ENCODE assay signal across 24 mouse cellular contexts in genomic region chr16:91658471-91658870, GRCm38 (mm10).
"Had no signal": no experiment of that assay in that cellular context is flagged by ENCODE, and none has a peak within 500 bp of the region (broad histone marks: within the 10 kb centered on the region; RNA-seq: fewer than 3 reads in every experiment).

No protein-coding gene starts in this region.

- H3K9me3 ChIP-seq: heart, embryonic 15.5 days; hindbrain, embryonic 13.5 days; hindbrain, embryonic 15.5 days; limb, embryonic 10.5 days had no signal

- H3K27me3 ChIP-seq: heart, embryonic 13.5 days; heart, embryonic 15.5 days; hindbrain, embryonic 13.5 days; hindbrain, embryonic 15.5 days; kidney, embryonic 15.5 days; limb, embryonic 12.5 days; liver, embryonic 13.5 days had no signal

- H3K4me1 ChIP-seq: kidney, embryonic 15.5 days; limb, embryonic 10.5 days; limb, embryonic 12.5 days; liver, embryonic 13.5 days had no signal

- ATAC-seq: forebrain, postnatal 0 days; hindbrain, postnatal 0 days had no signal

- H3K4me2 ChIP-seq: heart, embryonic 11.5 days; heart, embryonic 13.5 days; heart, embryonic 15.5 days; hindbrain, embryonic 13.5 days; hindbrain, embryonic 15.5 days; kidney, embryonic 15.5 days; limb, embryonic 12.5 days; liver, embryonic 13.5 days had no signal

- H3K27ac ChIP-seq: heart, embryonic 13.5 days; heart, embryonic 15.5 days; hindbrain, embryonic 13.5 days; hindbrain, embryonic 15.5 days; hindbrain, postnatal 0 days; kidney, embryonic 15.5 days; kidney, postnatal 0 days; limb, embryonic 10.5 days; limb, embryonic 12.5 days; liver, embryonic 13.5 days had no signal

- DNase-seq: forebrain, postnatal 0 days; gastrocnemius, postnatal 14 days; gastrocnemius, postnatal 36 days; heart, postnatal 14 days; heart, postnatal 36 days; kidney, adult 11 months; kidney, adult 2 months; kidney, adult 9 months; kidney, postnatal 14 days; kidney, postnatal 36 days; layer of hippocampus, adult 9-11 months; layer of hippocampus, postnatal 36 days; liver; liver, embryonic 13.5 days had no signal

- H3K4me3 ChIP-seq: heart, embryonic 13.5 days; heart, embryonic 15.5 days; hindbrain, embryonic 13.5 days; hindbrain, embryonic 15.5 days; kidney, embryonic 15.5 days; limb, embryonic 10.5 days; limb, embryonic 12.5 days; liver, embryonic 13.5 days had no signal

- H3K9ac ChIP-seq: forebrain, postnatal 0 days; heart, embryonic 13.5 days; heart, embryonic 15.5 days; hindbrain, embryonic 13.5 days; hindbrain, embryonic 15.5 days; kidney, embryonic 15.5 days; limb, embryonic 12.5 days; liver, embryonic 13.5 days had no signal
